Mouse (Mus musculus): Measurements from ENCODE around the gene Igsf9b.

The Igsf9b gene

GRCm38 (mm10) chr9:27294380-27294779, 4.6 kb upstream of the Igsf9b start:
- no peak for DNase-seq

DNA sequence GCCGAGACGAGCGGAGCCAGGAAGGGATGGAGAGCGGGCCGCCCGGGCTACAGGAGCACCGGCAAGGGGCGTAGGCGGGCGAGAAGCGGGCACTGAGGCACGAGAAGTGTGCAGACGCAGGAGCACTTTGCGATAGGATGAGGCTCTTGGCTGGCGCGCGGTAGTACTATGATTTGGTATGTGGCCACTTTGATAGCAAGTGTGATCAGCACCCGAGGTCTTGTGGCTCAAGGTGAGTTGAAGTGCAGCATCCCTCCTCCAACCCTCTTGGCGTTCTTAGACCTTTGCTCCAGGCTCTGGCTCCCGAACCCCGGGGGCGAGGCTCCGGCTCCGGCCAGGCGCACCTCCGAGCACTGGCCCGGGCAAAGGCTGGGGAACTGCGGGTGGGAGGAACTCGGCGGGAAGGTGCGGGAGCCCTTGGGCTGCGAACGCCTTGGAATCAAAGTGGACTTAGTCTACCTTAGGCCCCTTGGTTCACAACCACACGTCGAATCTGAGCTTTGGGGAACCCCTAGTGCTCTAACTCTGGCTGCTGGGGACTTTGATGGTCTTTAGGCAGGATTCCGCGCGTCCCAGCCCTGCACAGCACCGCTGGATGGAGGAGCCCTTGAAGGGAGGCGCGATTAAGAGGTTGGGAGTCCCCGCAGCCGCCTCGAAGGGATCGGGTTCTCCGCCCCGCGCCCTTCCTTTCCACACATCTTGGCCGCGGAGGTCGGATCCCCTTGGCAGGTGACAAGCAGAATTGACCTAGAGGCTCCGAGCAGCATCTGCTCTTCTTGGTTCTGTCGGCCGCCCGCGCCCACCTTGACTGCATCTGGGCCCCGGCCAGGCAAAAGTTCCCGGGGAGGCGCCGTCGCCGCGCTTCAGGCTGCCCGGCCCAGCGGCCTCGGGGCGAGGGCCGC, 533 bp downstream of the Igsf9b start:
- no peak for DNase-seq

- peak; percentile 24 for DNase-seq
These were observed 1.2 kb downstream of the Igsf9b start for GRCm38 (mm10) chr9:27300188-27300691.

DNA sequence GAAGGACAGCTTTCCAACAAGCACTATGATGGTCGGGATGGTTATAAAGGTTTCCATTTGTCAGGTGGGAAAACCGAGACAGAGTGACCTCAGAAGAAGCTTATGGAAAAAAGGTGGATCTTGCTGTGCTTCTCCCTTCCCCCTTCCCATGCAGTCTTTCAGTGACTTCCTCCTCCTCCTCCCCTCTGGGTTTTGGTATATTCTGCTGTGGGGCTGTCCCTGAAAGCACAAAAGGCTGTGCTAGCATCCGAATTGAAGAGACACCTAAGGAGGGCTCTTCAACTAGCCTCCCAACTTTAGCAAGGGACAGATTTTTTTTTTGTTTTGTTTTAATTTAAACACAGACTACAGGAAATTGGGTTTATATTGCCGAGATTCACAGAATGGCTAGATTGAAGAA, 1.7 kb downstream of the Igsf9b start:
- no peak for DNase-seq

- DNase-seq: peak; percentile 5
These were observed 2.5 kb downstream of the Igsf9b start for GRCm38 (mm10) chr9:27301486-27301885.

- DNase-seq: no peak
These were observed 3.3 kb downstream of the Igsf9b start for GRCm38 (mm10) chr9:27302291-27302690.

DNA sequence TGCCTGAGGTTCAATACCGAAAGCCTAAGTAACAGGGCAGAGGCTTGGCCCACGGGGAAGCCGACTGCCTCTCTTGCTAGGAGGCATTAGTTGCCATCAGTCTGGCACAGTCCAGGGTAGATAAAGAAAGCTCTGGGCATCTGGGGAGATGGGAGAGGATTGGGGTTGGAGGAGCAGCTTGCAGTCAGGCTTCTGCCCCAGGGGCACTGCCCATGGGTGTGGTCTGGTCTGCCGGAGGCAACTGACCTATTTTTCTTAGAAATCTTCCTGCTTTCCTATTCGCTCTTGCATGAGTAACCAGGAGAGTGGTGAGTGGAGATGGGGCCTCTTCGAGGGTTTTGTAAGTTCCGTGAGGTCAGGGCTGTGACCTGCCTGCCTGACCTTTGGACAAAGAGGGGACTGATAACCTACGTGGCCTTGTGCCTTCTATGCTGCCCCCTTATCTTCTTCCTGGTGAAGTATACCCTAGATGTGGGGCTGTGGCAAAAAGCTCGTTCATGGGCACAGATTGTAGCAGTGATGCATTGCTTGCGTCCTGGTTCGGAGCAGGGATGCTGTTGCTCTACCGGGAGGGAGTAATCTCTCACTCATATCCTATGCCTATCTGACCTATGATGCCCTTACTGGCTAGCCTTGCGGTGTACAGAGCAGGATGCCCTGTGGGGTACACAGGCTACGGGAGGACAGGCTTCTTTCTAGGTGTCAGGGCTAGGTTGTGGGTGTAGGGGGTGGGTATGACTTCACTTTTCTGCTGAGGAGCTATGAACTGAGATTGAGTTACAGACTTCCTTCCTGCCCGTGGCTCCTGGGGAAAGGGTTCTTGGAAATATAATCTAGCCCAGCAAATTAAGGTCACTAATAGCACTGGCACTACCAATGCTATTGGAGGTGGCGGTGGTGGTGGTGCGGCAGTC, 4.8 kb downstream of the Igsf9b start:
- DNase-seq: no peak

DNA sequence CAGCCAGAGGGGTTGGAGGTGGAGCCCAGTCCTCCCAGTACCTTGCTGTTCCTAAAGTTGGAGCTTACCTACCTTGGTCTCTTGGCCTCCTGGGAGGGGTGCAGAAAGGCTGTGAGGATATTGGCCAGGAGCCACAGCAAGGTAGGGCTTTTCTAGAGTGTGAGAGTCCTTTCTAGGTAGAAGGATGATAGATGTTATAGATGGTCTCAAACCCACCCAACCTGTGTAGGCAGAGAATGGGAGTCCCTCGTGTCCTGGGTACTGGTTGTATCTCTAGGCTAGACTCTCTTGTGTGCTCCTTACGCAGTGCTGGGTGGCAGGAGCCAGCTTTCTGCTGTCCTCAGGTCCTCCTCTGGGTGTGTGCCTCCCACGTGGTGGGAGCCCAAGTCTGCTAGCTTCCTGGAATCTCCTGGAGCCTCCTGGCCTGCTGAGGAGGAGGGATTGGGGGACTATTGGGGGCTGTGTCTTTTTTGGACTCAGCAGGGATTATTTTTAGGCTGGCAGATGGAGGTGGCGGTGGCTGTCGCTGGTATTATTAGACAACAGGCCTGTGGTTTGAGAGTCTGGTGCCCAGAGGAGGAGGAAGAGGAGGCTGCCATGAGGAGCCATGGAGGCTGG, 5.6 kb downstream of the Igsf9b start:
- no peak for DNase-seq

- DNase-seq: no peak
These were observed 6.5 kb downstream of the Igsf9b start for GRCm38 (mm10) chr9:27305502-27305901.

- no peak for DNase-seq
These were observed 7.6 kb downstream of the Igsf9b start for GRCm38 (mm10) chr9:27306642-27307041.

DNA sequence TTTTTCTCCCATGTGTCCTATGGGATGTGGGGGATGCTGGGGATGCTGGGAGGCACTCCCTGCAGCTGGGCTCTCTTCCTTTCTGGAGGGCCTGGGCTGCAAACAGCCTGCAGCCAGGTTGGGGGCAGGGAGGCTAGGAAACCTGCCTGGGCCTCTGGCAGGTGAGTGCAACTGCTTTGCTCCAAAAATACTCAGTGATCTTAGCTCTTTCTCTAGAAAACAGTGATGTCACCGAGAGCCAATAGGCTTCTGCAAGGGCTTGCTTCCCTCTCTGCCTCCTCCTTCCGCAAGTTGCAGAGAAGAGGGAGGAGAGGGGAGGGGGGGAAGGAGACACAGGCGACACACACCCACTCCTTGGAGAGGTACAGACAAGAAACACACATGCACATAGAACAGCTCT, 8.3 kb downstream of the Igsf9b start:
- DNase-seq: no peak

DNA sequence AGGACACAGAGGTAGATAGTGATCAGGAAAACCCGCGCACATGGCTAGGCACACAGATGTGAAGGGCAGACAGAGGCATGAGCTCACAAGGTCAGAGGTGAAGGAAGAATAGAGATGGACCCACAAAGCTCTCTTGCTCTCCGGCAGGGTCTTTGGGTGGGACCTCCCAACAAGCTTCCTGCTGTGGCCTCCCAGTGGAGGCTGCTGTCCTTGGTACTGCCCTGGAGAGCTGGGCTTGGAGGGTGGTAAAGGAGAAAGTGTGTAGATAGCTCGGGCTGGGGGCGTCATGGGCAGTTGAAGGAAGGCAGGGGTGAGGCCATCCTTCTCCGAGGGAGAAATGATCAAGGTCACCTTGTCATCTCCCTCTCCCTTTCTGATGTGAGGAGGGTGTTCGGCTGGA, 9.0 kb downstream of the Igsf9b start:
- DNase-seq: no peak

DNA sequence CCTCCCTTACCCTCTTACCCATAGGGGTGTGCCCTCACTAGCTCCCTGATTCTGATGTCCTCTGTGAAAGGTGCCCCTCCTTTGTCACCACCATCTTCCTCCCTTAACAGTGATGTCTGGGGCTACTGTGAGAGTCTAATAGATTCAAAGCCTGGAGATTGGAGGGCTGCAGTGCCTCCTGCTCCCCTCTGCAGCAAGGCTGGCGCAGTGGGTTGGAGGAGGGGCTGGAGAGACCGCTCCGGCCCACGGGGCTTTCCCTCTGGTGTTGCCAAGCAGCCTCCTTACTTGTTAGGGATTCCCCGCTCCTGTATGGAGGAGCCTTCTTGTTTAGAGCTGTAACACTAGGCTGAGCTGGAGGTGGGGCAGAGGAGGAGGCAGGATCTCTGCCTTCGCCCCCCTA, 9.6 kb downstream of the Igsf9b start:
- no peak for DNase-seq

DNA sequence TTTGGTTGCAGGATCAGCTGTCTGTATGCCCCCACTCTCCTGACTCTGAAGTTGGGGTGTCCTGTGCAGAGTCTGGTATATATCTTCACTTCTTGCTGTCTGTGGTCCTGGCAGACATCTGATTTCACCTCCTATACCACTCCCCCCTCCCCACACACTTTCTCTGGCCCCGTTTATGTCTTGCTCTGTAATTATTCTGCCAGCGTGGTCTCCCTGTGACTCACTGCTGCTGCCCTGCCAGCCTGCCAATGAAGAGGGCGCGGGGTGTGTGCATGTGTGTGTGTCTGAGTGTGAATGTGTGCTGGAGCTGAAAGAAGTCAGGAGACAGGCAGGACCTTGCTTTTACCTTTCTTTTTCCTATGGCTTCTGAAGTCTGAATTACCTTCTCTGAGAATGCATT, 11.0 kb downstream of the Igsf9b start:
- no peak for DNase-seq

DNA sequence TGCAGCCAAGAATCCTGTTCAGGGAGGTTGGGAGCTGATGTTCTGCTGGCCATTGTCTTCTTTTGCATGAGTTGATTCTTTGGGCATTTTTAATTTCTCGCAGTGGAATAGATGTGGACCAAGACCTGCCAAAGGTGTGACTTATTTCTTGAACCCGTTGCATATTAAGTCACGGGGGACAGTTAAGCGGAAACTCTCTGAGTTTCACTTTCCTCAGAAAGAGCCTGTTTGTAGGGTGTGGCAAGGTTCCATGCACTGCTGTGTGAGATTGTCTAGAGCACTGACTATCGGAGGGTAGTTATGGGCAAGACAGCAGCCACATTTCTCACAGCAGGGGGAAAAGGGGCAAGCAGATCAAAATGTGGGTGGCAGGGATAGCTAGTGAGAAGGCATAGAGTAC, 14.4 kb downstream of the Igsf9b start:
- DNase-seq: no peak

DNA sequence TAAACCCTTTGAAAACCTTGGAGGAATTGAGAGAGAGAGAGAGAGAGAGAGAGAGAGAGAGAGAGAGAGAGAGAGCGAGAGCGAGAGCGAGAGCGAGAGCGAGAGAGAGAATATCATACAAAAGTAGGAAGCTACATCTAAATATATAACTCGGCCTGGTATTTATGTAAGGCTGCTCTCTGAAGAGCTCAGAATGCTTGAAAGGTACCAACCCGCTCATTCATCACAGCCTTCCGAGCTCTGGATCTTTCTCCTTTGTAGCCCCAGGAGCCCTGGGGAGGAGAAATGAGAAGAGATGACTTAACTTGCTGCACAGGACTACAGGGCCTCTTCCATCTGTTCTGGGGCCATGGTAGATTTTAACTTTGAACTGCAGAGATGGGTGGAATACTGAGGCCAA, 22.3 kb downstream of the Igsf9b start:
- no peak for DNase-seq

DNA sequence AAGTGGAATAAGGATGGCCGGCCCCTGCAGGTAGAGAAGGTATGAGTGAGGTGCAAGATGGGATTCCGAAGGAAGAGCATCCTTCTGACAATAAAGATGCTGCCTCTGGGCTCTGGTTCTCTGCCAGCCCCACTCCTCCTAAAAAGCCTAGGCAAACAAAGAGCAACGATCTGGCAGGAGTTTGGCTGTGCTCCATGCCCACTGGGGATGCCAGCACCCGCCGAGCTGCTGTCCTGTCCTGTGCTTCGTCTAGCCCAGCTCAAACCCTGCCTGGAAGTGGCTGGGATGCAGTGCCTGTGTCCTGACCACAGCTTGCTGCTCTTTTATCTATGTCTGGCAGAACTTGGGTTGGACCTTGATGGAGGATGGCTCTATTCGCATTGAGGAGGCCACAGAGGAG, 23.3 kb downstream of the Igsf9b start:
- no peak for DNase-seq

- DNase-seq: no peak
These were observed 24.4 kb downstream of the Igsf9b start for GRCm38 (mm10) chr9:27323412-27323811.

DNA sequence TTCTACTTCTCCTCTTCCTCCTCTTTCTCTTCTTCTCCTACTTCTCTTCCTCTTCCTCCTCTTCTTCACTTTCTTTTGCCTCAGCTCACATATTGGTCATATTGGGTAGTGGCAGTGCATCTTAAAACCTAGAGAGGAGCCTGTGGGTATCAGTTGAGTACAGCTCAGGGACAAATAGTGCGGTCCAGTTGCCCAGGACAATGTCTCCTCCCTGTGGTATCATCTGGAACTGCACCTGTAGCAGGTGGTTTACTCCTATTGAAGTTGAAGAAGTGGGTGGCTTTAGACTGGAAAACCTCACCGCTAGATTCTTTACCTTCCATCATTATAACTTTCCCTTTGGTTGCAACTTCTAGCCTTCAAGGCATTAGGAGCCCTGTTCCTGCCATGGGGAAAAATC, 26.9 kb downstream of the Igsf9b start:
- DNase-seq: peak; percentile 75

DNA sequence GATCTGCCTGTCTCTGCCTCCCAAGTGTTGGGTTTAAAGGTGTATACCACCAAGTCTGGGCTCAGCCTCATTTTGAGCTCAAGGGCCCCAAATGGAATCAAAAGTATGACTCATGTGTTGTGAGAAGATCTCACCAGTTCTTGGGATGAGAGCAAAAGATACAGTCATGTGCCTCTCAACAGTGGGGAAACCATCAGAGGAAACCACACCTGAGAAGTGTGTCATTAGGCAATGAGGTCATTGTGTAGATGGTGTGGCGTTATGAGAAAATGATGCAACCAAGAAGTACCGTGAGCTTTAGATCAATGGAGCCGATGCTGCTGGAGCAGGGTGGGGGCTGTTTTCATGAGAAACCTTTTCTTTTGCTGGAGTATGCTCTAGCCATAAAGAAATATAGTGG, 28.6 kb downstream of the Igsf9b start:
- no peak for DNase-seq

GRCm38 (mm10) chr9:27330374-27330773, 31.4 kb downstream of the Igsf9b start:
- DNase-seq: no peak

DNA sequence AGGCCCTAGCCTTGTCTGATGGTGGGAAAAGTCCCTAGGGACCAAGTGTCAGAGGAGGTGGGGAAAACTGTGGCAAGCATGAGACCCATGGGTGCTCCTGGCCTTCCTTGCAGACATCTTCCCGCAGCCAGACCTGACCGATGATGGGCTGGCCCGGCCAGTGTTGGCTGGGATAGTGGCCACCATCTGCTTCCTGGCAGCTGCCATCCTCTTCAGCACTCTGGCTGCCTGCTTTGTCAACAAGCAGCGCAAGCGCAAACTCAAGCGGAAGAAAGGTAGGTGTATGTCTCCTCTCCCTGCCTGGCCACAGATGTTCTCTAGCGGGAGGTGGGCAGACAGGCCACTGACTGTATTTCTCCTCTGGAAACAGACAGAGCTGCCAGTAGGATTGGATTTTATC, 32.5 kb downstream of the Igsf9b start:
- DNase-seq: no peak

- DNase-seq: no peak
These were observed 35.9 kb downstream of the Igsf9b start for GRCm38 (mm10) chr9:27334895-27335294.
